Mouse (Mus musculus): ENCODE results near the gene Map7.
A peak's percentile ranks its signal among the peaks of the same experiment; 100 is the strongest.

Map7 gene

GRCm38 (mm10) chr10:20152131-20152530 lies 3.9 kb downstream of the Map7 start:
- DNase-seq (ENCODE audit: low spot score in 2 of 2) = no peak

GRCm38 (mm10) chr10:20153507-20153906 lies 5.2 kb downstream of the Map7 start:
- no peak for DNase-seq (ENCODE audit: low spot score in 2 of 2)

- no peak for DNase-seq (ENCODE audit: low spot score in 2 of 2)
These were observed 7.1 kb downstream of the Map7 start for GRCm38 (mm10) chr10:20155401-20155800.

GRCm38 (mm10) chr10:20157021-20157726 lies 8.9 kb downstream of the Map7 start:
- no peak for DNase-seq (ENCODE audit: low spot score in 2 of 2)

GRCm38 (mm10) chr10:20158756-20159155 lies 10.5 kb downstream of the Map7 start:
- DNase-seq (ENCODE audit: low spot score in 2 of 2) = no peak

GRCm38 (mm10) chr10:20159308-20159707 lies 11.0 kb downstream of the Map7 start:
- no peak for DNase-seq (ENCODE audit: low spot score in 2 of 2)

GRCm38 (mm10) chr10:20160914-20161313 lies 12.6 kb downstream of the Map7 start:
- no peak for DNase-seq (ENCODE audit: low spot score in 2 of 2)

GRCm38 (mm10) chr10:20164810-20165209 lies 16.5 kb downstream of the Map7 start:
- DNase-seq (ENCODE audit: low spot score in 2 of 2) = no peak

- no peak for DNase-seq (ENCODE audit: low spot score in 2 of 2)
These were observed 18.5 kb downstream of the Map7 start for GRCm38 (mm10) chr10:20166797-20167196.

- no peak for DNase-seq (ENCODE audit: low spot score in 2 of 2)
These were observed 19.2 kb downstream of the Map7 start for GRCm38 (mm10) chr10:20167467-20167866.

GRCm38 (mm10) chr10:20169182-20169674 lies 21.0 kb downstream of the Map7 start:
- DNase-seq (ENCODE audit: low spot score in 2 of 2) = no peak

GRCm38 (mm10) chr10:20169927-20170604 lies 21.8 kb downstream of the Map7 start:
- no peak for DNase-seq (ENCODE audit: low spot score in 2 of 2)

- DNase-seq (ENCODE audit: low spot score in 2 of 2) = peak; percentile 59 to 69
These were observed 22.4 kb downstream of the Map7 start for GRCm38 (mm10) chr10:20170605-20171088.

GRCm38 (mm10) chr10:20171209-20171608 lies 22.9 kb downstream of the Map7 start:
- DNase-seq (ENCODE audit: low spot score in 2 of 2) = no peak

GRCm38 (mm10) chr10:20171756-20172155 lies 23.5 kb downstream of the Map7 start:
- no peak for DNase-seq (ENCODE audit: low spot score in 2 of 2)

GRCm38 (mm10) chr10:20173733-20174132 lies 25.5 kb downstream of the Map7 start:
- DNase-seq (ENCODE audit: low spot score in 2 of 2) = no peak

- no peak for DNase-seq (ENCODE audit: low spot score in 2 of 2)
These were observed 27.8 kb downstream of the Map7 start for GRCm38 (mm10) chr10:20176054-20176453.

GRCm38 (mm10) chr10:20178807-20179605 lies 30.7 kb downstream of the Map7 start:
- no peak for DNase-seq (ENCODE audit: low spot score in 2 of 2)

- no peak for DNase-seq (ENCODE audit: low spot score in 2 of 2)
These were observed 32.9 kb downstream of the Map7 start for GRCm38 (mm10) chr10:20181198-20181597.

- DNase-seq (ENCODE audit: low spot score in 2 of 2) = no peak
These were observed 33.6 kb downstream of the Map7 start for GRCm38 (mm10) chr10:20181680-20182399.

GRCm38 (mm10) chr10:20184326-20184725 lies 36.1 kb downstream of the Map7 start:
- DNase-seq (ENCODE audit: low spot score in 2 of 2) = no peak

GRCm38 (mm10) chr10:20185264-20185663 lies 37.0 kb downstream of the Map7 start:
- DNase-seq (ENCODE audit: low spot score in 2 of 2) = no peak
